Mouse (Mus musculus) mouse trophoblast stem cell (cell line): ENCODE measurements around the gene Mmd2.

Experiments used
- in situ Hi-C, 2 experiments: fragments of 300-500 bp; cut with MseI, MboI; formaldehyde crosslinking; loops; 2 replicates in 1 of 2; 3 replicates in 1 of 2; pipeline ENCODE4 v1.15.1; 2025

Gene Mmd2

GRCm38 (mm10) chr5:142608259-142608988 is at the start of gene Mmd2:
Mmd2 (minus strand) TSS chr5:142608800.
- in situ Hi-C loops = no loop called here

DNA sequence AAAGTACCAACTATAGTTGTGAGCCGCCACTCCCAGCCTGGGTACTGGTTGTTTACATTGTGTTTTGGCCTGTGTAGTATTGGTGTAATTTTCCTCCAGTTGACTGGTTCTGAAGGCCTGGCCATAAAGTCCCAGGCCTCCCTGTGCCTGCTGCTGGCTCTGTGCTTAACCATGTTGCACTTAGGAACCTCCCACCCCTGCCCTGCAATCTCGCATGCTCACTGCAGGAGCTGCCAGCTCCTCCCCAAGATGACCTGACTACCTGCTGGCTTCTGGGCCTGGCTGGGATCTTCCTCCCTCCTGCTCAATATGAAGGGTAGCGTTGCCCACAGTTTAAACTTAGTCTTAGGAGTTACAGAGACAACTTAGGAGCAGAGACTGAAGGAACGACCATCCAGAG is 43.7 kb upstream of the Mmd2 start:
- in situ Hi-C loops = no loop called here

DNA sequence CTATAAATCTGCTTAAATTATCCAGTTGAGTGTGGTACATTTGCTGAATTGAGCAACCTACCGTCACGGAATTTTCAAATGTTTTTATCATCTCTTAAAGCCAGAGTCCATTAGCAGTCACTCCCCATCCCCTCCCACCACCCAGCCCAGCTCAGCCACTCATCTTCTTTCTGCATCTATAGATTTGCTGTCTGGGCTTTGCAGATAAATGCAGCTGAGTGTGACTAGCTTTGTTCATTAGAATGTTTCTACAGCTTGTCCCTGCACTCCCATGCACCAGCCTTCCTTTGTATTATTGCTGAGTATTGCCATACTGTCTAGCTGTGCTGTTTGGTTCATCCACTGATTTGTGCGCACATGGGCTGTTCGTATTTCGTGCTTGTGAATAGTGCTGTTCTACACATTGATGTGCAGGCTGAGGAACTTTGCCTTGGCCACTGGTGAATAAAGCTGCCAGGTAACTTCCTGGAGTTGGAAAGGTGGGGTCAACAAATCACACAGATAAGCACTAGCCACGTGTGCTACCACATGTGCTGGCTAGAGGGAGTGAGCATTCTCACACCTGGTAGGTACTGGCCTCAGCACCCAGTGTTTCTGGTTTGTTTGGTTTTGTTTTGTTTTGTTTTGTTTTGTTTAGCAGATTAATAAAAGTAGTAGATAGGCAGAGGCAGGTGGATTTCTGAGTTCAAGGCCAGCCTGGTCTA is 42.3 kb upstream of the Mmd2 start:
- in situ Hi-C loops = no loop called here

GRCm38 (mm10) chr5:142650390-142650789 is 41.8 kb upstream of the Mmd2 start:
- in situ Hi-C loops = no loop called here

DNA sequence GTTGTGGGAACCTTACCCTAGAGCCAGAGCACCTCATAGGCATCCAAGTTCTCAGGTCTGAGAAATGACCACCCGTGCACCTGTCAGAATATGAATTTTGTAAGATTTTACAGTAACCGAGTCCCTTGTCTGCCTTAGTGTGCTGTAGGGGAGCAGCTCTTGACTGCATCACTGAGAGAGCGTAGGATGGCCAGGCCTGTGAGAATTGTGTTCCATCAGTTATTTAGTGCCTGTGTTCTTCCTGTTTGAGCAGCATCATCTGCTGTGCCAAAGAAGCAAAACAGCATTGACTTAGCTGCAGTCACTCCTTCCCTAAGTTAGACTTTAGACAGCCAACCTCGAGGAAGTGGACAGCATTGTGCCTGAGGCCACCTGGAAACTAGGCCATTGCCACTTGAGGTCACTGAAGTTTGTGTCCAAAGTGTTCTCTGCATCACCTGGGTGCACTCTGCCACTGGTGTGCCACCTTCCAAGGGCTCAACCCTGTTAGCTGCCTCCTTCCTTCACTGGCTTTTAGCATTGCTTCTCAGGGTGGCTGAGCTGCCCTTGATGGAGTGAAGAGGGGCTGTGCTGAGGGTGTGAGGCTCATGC is 41.0 kb upstream of the Mmd2 start:
- in situ Hi-C loops = no loop called here

DNA sequence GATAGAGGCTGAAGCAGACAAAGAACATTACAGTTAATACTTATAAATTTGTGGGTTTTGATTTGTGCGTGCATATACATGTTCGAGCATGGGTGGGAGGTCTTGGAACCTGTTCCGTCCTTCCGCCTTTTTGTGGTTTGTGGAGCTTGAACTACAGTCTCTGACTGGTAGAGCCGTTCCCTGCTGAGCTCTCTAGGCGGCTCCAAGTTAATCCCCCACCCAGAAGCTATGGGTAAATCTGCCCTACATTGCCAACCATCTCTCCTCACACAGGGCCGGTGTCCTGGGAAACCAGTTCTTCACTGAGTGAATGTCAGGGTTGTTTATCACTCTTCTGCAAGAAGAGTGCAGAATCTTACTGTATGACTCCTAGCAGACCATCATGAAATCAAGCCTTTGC is 39.6 kb upstream of the Mmd2 start:
- in situ Hi-C loops = no loop called here

DNA sequence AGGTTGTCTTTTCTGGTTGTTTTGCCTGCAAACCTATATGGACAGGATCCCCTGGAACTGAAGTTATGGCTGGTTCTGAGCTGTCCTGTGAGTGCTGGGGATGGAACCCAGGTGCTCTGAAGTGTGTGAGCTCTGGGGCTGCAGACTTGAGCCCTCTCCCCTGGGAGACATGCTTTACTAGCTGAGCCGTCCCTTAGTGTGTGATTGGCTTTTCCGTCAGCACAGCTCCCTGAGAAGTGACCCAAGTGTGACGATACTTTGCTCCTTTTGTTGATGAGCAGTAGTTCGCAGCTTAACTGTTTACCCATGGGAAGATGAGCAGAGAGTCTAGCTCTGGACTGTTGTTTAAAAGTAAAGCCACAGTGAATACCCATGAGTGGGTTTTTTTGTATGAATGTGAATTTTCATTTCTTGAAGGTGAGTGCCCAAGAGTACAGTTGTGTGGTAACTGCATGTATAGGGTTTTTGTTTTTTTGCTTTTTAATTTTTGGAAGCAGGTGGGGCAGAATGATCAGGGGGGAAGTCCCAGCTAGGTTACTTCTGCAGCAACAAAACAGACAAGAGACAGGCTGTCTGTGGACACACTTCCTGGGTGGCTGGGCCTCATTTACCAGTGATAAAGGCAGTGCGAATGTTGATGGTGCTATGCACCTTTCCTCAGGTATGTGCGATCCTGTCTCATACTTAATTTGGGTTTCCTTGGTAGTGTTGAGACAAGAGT is 32.9 kb upstream of the Mmd2 start:
- in situ Hi-C loops = no loop called here

- in situ Hi-C loops = no loop called here
Observed at GRCm38 (mm10) chr5:142640088-142640487, 31.5 kb upstream of the Mmd2 start.

DNA sequence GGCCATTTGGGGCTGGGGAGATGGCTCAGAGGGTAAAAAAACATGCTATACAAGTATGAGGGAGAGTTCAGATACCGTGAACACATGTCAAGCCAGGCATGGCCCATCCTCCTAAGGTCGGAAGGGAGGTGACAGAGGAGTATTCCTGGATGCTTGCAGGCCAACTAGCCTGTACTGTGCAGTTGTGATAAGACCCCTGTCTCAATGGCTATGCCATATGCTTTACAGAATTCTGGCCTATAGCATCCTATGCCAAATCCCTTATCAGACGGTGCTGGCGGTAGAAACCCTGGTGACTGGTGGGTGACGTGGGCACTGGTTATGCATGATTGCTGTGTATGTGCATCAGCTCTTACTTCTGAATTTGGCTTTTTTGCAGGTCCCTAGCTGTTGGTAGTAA is 29.2 kb upstream of the Mmd2 start:
- in situ Hi-C loops = no loop called here

DNA sequence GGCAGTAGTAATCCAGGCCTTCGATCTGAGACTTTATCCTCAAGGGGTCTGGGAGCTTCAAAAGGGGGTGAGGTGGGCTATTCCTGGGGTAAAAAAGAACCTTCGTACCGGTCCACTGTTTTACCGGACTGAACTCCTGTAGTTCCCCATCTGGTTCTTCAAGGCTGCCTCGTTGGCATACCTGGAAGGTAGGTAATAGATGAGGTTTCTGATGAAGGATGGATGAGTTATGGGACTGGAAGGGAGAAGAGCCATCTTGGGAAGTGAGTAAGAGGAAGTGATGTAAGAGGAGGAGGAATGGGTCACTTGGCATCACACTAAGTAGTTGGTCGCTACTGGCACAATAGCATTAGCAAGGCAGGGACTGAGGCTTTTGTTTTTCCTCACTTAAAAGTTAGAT is 21.6 kb upstream of the Mmd2 start:
- in situ Hi-C loops = no loop called here

GRCm38 (mm10) chr5:142629663-142630025 is 21.0 kb upstream of the Mmd2 start:
- in situ Hi-C loops = loop anchor here in 1 of 2 experiments (10.0 kb wide), 1 partner anchor 125 kb away; no protein-coding TSS in a partner anchor

- in situ Hi-C loops = loop anchor here in 1 of 2 experiments (10.0 kb wide), 1 partner anchor 124 kb away; no protein-coding TSS in a partner anchor
Observed at GRCm38 (mm10) chr5:142628726-142629662, 20.4 kb upstream of the Mmd2 start.

GRCm38 (mm10) chr5:142627398-142627797 is 18.8 kb upstream of the Mmd2 start, which contains the start of gene Wipi2:
Wipi2 (plus strand) TSS chr5:142627698.
- in situ Hi-C loops = loop anchor here in 1 of 2 experiments (10.0 kb wide), 1 partner anchor 123 kb away; no protein-coding TSS in a partner anchor

GRCm38 (mm10) chr5:142623080-142623479 is 14.5 kb upstream of the Mmd2 start:
- in situ Hi-C loops = loop anchor here in 1 of 2 experiments (10.0 kb wide), 1 partner anchor 118 kb away; no protein-coding TSS in a partner anchor

- in situ Hi-C loops = loop anchor here in 1 of 2 experiments (10.0 kb wide), 1 partner anchor 117 kb away; no protein-coding TSS in a partner anchor
Observed at GRCm38 (mm10) chr5:142622134-142622533, 13.5 kb upstream of the Mmd2 start.

DNA sequence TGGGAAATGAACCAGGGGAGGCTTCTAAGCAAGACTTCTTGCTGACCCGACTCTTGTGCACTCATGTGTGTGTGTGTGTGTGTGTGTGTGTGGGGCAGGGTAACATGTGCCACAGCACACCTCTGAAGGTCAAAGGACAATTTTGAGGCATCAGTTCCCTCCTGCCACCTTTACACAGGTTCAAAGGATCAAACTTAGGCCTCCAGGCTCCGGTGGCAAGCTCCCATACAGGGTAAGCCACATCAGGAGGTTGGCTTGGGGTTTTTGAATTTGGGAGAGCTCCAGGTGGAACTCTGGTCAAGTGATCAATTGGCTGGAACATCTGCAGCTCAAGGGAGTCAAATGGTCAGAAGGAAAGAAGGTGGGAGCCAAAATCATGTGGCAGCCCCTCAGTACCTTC is 12.8 kb upstream of the Mmd2 start:
- in situ Hi-C loops = loop anchor here in 1 of 2 experiments (10.0 kb wide), 1 partner anchor 117 kb away; no protein-coding TSS in a partner anchor

DNA sequence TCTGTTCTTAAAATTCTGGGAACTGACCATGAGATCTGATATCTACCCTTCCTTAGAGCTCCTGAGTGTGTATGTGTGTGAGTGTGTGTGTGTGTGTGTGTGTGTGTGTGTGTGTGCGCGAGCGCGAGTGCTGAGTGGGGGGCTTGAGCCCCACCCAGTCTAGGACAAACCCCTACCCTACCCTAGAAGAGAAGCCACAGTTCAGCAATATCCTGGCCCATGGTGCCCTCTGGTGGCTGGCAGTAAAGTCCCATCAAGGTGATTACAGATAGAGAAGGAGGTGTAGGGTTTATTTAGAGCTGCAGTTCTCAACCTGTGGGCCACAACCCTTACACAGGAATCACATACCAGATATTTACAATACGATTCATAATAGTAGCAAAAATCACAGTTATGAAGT is 11.3 kb upstream of the Mmd2 start:
- in situ Hi-C loops = loop anchor here (5.0 to 10.0 kb wide), 2 partner anchors 38 to 115 kb away; no protein-coding TSS in a partner anchor

DNA sequence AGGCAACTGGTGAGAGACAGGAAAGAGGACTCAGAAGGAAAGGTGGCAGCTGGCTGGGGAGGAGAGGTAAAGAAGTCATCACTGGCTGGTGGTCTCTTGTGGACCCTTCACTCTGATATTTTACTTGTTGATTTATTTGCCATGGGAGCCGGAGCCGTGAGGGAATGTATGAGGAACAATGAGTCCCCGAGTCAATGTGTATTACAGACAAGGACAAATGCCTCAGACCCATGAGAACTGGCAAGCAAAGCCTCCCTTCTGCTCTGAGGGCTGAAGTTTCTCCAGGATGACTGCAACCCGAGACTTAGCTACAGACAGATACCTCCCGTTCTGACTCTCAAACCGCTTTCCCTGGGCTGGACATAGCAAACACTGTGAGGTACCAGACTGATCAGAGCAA is 7.7 kb upstream of the Mmd2 start:
- in situ Hi-C loops = loop anchor here (5.0 kb wide), 1 partner anchor 34 kb away; no protein-coding TSS in a partner anchor

DNA sequence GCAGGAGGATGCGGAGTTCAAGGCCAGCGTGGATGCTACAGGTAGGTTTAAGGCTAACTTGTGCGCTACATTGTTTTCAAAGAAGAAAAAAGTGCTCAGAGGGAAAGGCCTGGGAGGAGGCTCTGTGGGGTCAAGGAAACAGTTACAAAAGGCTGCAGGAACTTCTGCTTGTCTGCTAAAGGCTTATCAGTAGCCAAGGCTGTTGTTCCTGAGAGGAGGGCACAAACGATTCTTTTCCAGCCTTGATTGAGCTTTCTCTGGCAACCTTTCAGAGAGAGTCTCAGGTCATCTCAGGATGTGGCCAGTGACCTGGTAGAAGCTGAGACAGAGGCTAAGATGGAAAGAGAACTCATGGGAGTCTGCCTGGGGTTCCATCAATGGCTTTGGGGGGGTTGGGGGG is 7.0 kb upstream of the Mmd2 start:
- in situ Hi-C loops = loop anchor here (5.0 kb wide), 1 partner anchor 33 kb away; no protein-coding TSS in a partner anchor

- in situ Hi-C loops = no loop called here
Observed at GRCm38 (mm10) chr5:142614513-142614912, 5.9 kb upstream of the Mmd2 start.
